Mouse (Mus musculus) midbrain, embryonic 13.5 days (tissue): ENCODE results near the gene Kcnk12. TPM values are rescaled to one million over a fixed set of nuclear protein-coding genes. Genes with fewer than 3 reads are reported as not detected.
A peak's percentile ranks its signal among the peaks of the same experiment; 100 is the strongest.

ENCODE experiments used
- ATAC-seq: fragments of 200-750 bp; cut with Nextera tagmentation; 2 replicates; pipeline ENCODE4 v1.8.0; 2017; ENCODE audit warnings: mild to moderate bottlenecking, moderate TSS enrichment, moderate library complexity
- H3K27ac ChIP-seq: fragments of 300-500 bp; sonication (generic); 2 replicates; pipeline ENCODE4 v1.5.1; 2015; ENCODE audit warnings: inconsistent platforms, mild to moderate bottlenecking, moderate library complexity
- H3K27me3 ChIP-seq: fragments of 300-500 bp; sonication (generic); 2 replicates; pipeline ENCODE4 v1.6.1; 2015; ENCODE audit warnings: mild to moderate bottlenecking, inconsistent platforms
- H3K36me3 ChIP-seq: fragments of 300-500 bp; sonication (generic); 2 replicates; pipeline ENCODE4 v1.6.1; 2015; ENCODE audit warnings: mild to moderate bottlenecking, inconsistent platforms
- H3K4me1 ChIP-seq: fragments of 300-500 bp; sonication (generic); replicated peaks from 2 replicates; pipeline ENCODE4 v1.6.1; 2015; ENCODE audit warnings: inconsistent platforms
- H3K4me2 ChIP-seq: fragments of 300-500 bp; sonication (generic); replicated peaks from 2 replicates; pipeline ENCODE4 v1.6.1; 2015; ENCODE audit warnings: moderate library complexity, mild to moderate bottlenecking, inconsistent platforms
- H3K4me3 ChIP-seq: fragments of 300-500 bp; sonication (generic); replicated peaks from 2 replicates; pipeline ENCODE4 v1.5.1; 2015; ENCODE audit warnings: mild to moderate bottlenecking, inconsistent platforms
- H3K9ac ChIP-seq: fragments of 300-500 bp; sonication (generic); replicated peaks from 2 replicates; pipeline ENCODE4 v1.6.1; 2015; ENCODE audit warnings: mild to moderate bottlenecking, inconsistent platforms
- H3K9me3 ChIP-seq: fragments of 300-500 bp; sonication (generic); 2 replicates; pipeline ENCODE4 v1.6.1; 2016; ENCODE audit warnings: mild to moderate bottlenecking, inconsistent platforms
- WGBS: fragments of 180-500 bp; shearing (Covaris S2); methylation state at CpG from one replicate; pipeline ENCODE4 v1.1.7; 2015; 5-methylcytosine and 5-hydroxymethylcytosine counted together
- polyA plus RNA-seq: library from polyadenylated mRNA; unstranded; fragments of >200 nt; fragmentation: Nextera tagmentation; extraction: Ambion mirVana; gene quantifications from 2 replicates; pipeline ENCODE4 v1.2.1, GENCODE M21; 2015

Kcnk12 gene
- polyA plus RNA-seq, 1 experiment from 2014 or later = 0.36 TPM

- no peaks in the 10 kb centered on the region; the same call in 1 of the 2 replicates for H3K9me3 ChIP-seq
- H3K4me1 ChIP-seq = peaks cover 23% of the 10 kb centered on the region
- peak; percentile 55 for ATAC-seq
- WGBS = 12% methylated on average over 32 of the region's 32 CpGs
- H3K27ac ChIP-seq = peak overlapping the region; percentile 56; the same call in 1 of the 2 replicates
- H3K9ac ChIP-seq = peak overlapping the region; percentile 69
- H3K36me3 ChIP-seq = no peaks in the 10 kb centered on the region
- H3K4me2 ChIP-seq = peak overlapping the region; percentile 95
- peaks cover 48% of the 10 kb centered on the region for H3K27me3 ChIP-seq
- peak overlapping the region; percentile 59 for H3K4me3 ChIP-seq
These were observed 52.5 kb downstream of the Kcnk12 start for GRCm38 (mm10) chr17:87744985-87745925.

GRCm38 (mm10) chr17:87739835-87740234, 58.0 kb downstream of the Kcnk12 start:
- WGBS = 44% methylated on average over 1 of the region's 1 CpGs
- H3K4me2 ChIP-seq = no peak overlapping the region
- peaks cover 23% of the 10 kb centered on the region for H3K27me3 ChIP-seq
- H3K4me1 ChIP-seq = peaks cover 3% of the 10 kb centered on the region; the same call in 1 of the 2 replicates
- no peaks in the 10 kb centered on the region for H3K36me3 ChIP-seq
- H3K27ac ChIP-seq = no peak overlapping the region
- H3K9me3 ChIP-seq = no peaks in the 10 kb centered on the region
- no peak overlapping the region for H3K4me3 ChIP-seq
- ATAC-seq = no peak
- no peak overlapping the region for H3K9ac ChIP-seq

- H3K9me3 ChIP-seq = no peaks in the 10 kb centered on the region
- no peak overlapping the region for H3K27ac ChIP-seq
- H3K27me3 ChIP-seq = no peaks in the 10 kb centered on the region
- H3K4me2 ChIP-seq = no peak overlapping the region
- H3K4me3 ChIP-seq = no peak overlapping the region
- 92% methylated on average over 3 of the region's 3 CpGs for WGBS
- no peaks in the 10 kb centered on the region for H3K4me1 ChIP-seq
- H3K9ac ChIP-seq = no peak overlapping the region
- H3K36me3 ChIP-seq = no peaks in the 10 kb centered on the region
- no peak for ATAC-seq
These were observed 60.6 kb downstream of the Kcnk12 start for GRCm38 (mm10) chr17:87737144-87737543.

DNA sequence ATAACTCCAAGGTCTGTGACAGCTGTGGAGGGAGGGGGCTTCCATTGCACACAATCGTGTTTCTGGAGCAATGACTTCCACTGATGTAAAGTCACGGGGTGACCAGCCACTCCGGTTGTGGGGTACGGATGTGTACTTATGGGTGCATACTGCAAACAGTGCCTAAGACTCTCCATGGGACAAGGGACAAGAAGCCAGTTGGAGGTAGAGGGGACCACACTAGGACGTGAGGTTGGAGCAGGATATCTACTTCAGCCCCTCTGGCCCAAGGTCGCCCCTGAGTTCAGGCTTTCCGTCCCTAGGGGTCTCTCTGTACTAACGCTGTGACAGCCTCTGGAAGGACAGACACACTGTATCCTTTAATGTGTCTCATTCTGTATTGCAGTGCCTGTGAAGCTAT, 63.3 kb downstream of the Kcnk12 start:
- no peaks in the 10 kb centered on the region for H3K4me1 ChIP-seq
- no peak overlapping the region for H3K9ac ChIP-seq
- no peak overlapping the region for H3K4me2 ChIP-seq
- no peak for ATAC-seq
- H3K36me3 ChIP-seq = no peaks in the 10 kb centered on the region
- WGBS = 93% methylated on average over 8 of the region's 8 CpGs
- no peaks in the 10 kb centered on the region for H3K9me3 ChIP-seq
- no peak overlapping the region for H3K27ac ChIP-seq
- H3K27me3 ChIP-seq = no peaks in the 10 kb centered on the region
- H3K4me3 ChIP-seq = no peak overlapping the region

DNA sequence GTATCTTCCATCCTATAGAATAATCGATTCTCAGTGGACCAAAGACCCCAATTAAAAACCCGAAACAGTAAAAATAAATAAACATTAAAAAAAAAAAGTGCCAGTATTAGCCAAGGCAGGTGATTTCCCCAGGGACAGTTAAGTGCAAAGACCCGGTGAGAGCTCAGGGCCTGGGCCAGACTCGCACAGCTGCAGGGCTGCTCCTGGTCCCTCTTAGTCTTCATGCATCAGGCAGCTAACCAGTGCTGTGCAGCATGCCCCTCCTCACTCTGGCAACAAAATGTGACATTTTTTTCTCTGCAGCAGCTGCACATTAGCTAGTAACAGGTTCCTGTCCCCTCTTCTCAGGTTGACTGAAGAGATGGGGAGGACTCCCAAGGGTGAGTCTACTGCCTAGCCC, 65.8 kb downstream of the Kcnk12 start:
- Histone ChIP-seq H3K4me2 (no peak overlapping the region), H3K9me3 (no peaks in the 10 kb centered on the region), H3K36me3 (peaks cover 4% of the 10 kb centered on the region; the same call in 1 of the 2 replicates), H3K4me3 (no peak overlapping the region), H3K4me1 (no peaks in the 10 kb centered on the region), H3K27me3 (no peaks in the 10 kb centered on the region), H3K27ac (no peak overlapping the region), H3K9ac (no peak overlapping the region)
- ATAC-seq = no peak
- WGBS = 82% methylated on average over 4 of the region's 4 CpGs

GRCm38 (mm10) chr17:87726489-87727356, 71.1 kb downstream of the Kcnk12 start:
- H3K9ac ChIP-seq = no peak overlapping the region
- 92% methylated on average over 12 of the region's 12 CpGs for WGBS
- H3K27ac ChIP-seq = no peak overlapping the region
- no peak for ATAC-seq
- no peaks in the 10 kb centered on the region for H3K9me3 ChIP-seq
- H3K36me3 ChIP-seq = peaks cover 39% of the 10 kb centered on the region
- no peak overlapping the region for H3K4me2 ChIP-seq
- H3K27me3 ChIP-seq = no peaks in the 10 kb centered on the region
- no peaks in the 10 kb centered on the region for H3K4me1 ChIP-seq
- no peak overlapping the region for H3K4me3 ChIP-seq

- Histone ChIP-seq H3K27me3 (no peaks in the 10 kb centered on the region), H3K4me3 (no peak overlapping the region), H3K4me2 (no peak overlapping the region), H3K27ac (no peak overlapping the region), H3K9ac (no peak overlapping the region), H3K9me3 (no peaks in the 10 kb centered on the region), H3K4me1 (no peaks in the 10 kb centered on the region), H3K36me3 (peaks cover 52% of the 10 kb centered on the region)
- ATAC-seq = no peak
- WGBS = 84% methylated on average over 7 of the region's 7 CpGs
These were observed 73.1 kb downstream of the Kcnk12 start for GRCm38 (mm10) chr17:87724727-87725126.

DNA sequence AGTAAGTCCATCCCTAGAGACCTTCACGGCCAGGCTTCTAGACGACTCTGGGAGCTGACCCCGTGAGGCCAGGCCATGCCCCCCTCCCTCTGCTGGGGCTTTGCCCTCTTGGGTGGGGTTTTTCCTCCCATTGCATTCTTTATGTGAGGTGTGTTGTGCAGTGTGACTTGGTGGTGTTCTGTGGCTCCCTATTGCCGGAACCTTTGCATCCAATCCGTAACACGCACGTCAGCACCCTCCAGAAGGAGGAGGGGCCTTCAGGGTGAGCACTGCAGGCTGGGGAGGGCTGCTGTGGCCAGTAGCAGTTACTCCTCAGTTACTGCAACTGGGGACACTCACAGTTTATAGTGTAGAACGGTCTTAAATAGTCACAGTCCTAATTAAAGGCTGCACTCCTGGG, 97.7 kb downstream of the Kcnk12 start:
- peaks cover 62% of the 10 kb centered on the region for H3K36me3 ChIP-seq
- no peaks in the 10 kb centered on the region for H3K9me3 ChIP-seq
- no peak for ATAC-seq
- H3K27ac ChIP-seq = no peak overlapping the region
- H3K4me1 ChIP-seq = no peaks in the 10 kb centered on the region
- WGBS = 79% methylated on average over 8 of the region's 8 CpGs
- H3K4me3 ChIP-seq = no peak overlapping the region
- H3K4me2 ChIP-seq = no peak overlapping the region
- no peaks in the 10 kb centered on the region for H3K27me3 ChIP-seq
- H3K9ac ChIP-seq = no peak overlapping the region

DNA sequence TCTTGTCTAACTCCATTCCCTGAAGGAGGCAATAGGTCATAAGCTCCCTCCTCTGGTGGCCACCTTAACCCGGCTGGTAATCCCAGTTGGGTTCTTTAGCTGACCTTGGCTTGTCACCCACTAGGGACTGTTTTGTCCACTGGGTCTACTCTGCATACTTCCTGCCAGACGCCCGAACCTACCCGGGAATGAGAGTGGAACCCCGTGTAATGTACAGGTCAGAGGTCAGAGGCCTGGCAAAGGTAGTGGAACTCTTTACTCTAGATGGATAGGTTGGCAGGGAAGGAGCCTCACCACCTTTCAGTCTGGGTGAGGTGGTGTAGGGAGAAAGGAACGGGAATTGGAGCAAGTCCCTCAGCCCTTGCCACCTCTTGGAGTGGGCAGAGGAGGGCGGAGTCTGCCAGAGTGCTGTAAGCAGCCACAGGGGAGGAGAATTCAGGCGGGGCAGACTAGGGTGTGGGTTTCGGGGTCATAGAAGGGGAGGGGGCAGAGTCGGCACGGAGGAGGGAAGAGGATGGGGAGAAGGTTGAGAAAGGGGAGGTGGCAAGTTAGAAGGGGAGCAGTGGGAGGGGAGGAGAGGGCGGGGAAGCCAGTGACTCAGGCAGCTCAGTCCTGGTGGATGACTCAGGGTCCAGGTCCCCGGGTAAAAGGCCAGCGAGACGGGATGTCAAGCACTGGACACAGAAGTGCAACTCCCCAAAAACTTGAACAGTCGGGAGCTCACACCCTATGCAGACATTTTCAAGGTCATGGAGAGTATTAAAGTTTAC, 98.6 kb downstream of the Kcnk12 start:
- Histone ChIP-seq H3K9ac (no peak overlapping the region), H3K4me3 (no peak overlapping the region), H3K9me3 (no peaks in the 10 kb centered on the region), H3K36me3 (peaks cover 62% of the 10 kb centered on the region), H3K4me2 (no peak overlapping the region), H3K27ac (no peak overlapping the region), H3K4me1 (no peaks in the 10 kb centered on the region), H3K27me3 (no peaks in the 10 kb centered on the region)
- ATAC-seq = no peak
- 91% methylated on average over 16 of the region's 16 CpGs for WGBS

- Histone ChIP-seq H3K27me3 (no peaks in the 10 kb centered on the region), H3K4me2 (no peak overlapping the region), H3K36me3 (peaks cover 60% of the 10 kb centered on the region), H3K9ac (no peak overlapping the region), H3K27ac (no peak overlapping the region), H3K4me3 (no peak overlapping the region), H3K9me3 (no peaks in the 10 kb centered on the region), H3K4me1 (no peaks in the 10 kb centered on the region)
- WGBS = 78% methylated on average over 6 of the region's 6 CpGs
- no peak for ATAC-seq
These were observed 101.0 kb downstream of the Kcnk12 start for GRCm38 (mm10) chr17:87696814-87697213.

DNA sequence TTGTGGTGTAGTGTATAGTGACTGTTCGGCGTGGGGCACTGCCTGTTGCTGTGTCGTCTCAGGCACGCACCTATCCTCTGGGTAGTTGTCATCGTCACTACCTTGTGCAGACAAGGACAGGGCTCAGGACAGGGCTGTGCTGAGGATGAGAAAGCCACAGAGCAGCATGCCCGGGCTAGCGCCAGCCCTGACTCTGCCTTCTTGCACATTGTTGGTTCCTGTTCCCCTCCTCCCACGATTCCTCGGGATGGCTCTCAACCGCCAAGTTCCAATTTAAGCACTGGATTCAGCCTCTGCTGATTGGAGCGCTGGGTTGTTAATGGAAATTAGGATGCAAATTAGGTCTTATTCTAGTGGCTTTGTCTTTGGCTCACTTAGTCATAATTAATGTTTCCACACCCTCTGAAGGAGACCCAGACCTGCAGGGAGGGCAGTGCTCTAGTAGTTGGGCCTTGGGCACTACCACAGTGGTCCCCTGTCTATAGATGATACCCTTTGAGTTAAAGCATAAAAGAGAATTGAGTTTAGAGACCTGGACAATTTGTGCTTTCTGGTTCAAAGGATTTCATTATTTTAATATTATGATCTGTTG, 101.8 kb downstream of the Kcnk12 start:
- no peaks in the 10 kb centered on the region for H3K27me3 ChIP-seq
- peaks cover 57% of the 10 kb centered on the region for H3K36me3 ChIP-seq
- H3K4me3 ChIP-seq = no peak overlapping the region
- H3K4me2 ChIP-seq = no peak overlapping the region
- no peak overlapping the region for H3K9ac ChIP-seq
- H3K9me3 ChIP-seq = no peaks in the 10 kb centered on the region
- no peaks in the 10 kb centered on the region for H3K4me1 ChIP-seq
- no peak for ATAC-seq
- no peak overlapping the region for H3K27ac ChIP-seq
- 84% methylated on average over 11 of the region's 11 CpGs for WGBS
